Mouse (Mus musculus) kidney, adult 2 months (tissue): ENCODE measurements around the gene Srprb.

Experiments
- CTCF ChIP-seq: fragments of 200-500 bp; conservative IDR thresholded peaks from 2 replicates; pipeline ENCODE4 v1.5.1; 2011; ENCODE audit warnings: low read depth, mild to moderate bottlenecking, control low read depth, low read length, moderate library complexity, mixed read lengths; ENCODE audit not compliant: insufficient read depth, insufficient read length
- POLR2A ChIP-seq: fragments of 200-500 bp; IDR thresholded peaks from one replicate; pipeline ENCODE4 v1.6.1; 2011; ENCODE audit warnings: low read depth, low read length, control low read depth

DNA sequence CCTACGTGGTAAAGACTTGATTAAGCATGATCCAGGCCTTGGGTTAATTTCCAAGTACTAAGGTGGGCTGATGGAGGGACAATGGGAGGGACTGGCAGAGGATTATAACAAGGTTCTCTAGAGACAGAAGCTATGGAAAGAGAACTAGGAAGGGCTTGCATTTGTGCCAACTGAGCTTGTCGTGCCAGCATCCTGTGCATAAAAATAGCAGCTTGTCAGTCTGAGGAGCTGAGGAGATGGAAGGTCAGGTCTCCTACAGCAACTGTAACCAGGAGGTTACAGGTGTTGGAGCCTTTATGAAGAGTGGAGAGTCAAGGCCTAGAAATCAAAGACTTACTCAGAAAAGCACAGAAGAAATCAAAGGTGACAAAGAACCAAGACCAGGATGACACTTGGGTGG is 11.7 kb upstream of the Srprb start:
- no peak for TF ChIP-seq POLR2A
- TF ChIP-seq CTCF = no peak
